Mouse (Mus musculus): ENCODE results near the gene P3h4. TPM values are rescaled to one million over a fixed set of nuclear protein-coding genes. Genes with fewer than 3 reads are reported as not detected.

Gene P3h4
- polyA plus RNA-seq, 1 experiment from 2014 or later = 4.6 TPM

DNA sequence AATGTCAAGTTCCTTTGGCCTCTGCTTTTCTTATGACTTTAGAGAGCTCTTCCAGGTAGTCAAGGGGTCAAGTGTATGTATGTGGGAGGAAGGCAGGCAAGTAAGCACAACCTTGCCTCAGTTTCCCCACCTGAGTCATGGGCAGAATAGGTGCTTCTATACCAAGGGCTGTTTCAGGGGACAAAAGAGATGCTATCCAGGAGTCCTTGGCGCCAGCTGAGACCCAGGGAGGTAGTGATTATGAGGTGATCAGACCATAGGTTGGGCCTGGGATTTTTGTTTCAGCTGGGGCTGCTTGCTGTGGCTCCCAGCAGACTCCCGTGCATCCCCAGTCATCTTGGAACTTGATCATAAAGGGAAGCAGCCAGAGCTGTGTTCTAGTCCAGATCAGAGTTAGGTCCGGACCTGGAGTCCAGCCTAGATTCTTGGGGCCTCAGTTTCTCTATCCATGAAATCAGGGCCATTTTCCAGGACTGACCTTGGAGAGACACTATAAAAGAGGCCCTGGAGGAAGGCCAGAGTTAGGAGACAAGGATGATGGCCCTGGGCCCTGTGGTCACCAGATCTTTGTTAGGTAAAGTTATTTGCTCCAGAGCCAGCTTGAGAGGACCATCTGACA, 10.1 kb downstream of the P3h4 start:
- Histone ChIP-seq H3K36me3 (replicated peaks; ENCODE audit: insufficient read depth, low read length) (no peaks in the 10 kb centered on the region), H3K9me3 (ENCODE audit: low read length) (no peaks in the 10 kb centered on the region), H3K9ac (replicated peaks) (no peak overlapping the region), H3K4me3 (ENCODE audit: low read depth, low read length) (no peak overlapping the region), H3K4me2 (ENCODE audit: low read depth, low read length) (no peak overlapping the region), H3K27me3 (ENCODE audit: insufficient read depth, low read length) (no peaks in the 10 kb centered on the region), H3K4me1 (ENCODE audit: insufficient read depth) (peaks cover 7% of the 10 kb centered on the region), H3K27ac (ENCODE audit: low read depth) (no peak overlapping the region)
- TF ChIP-seq EP300 (IDR thresholded peaks at IDR 0.05; ENCODE audit: low read depth) = no peak
- no peak for TF ChIP-seq CTCF (IDR thresholded peaks at IDR 0.05; ENCODE audit: low read depth)
- ATAC-seq (no peak), DNase-seq (no peak)
- WGBS (ENCODE audit: insufficient replicate concordance) = 77% methylated on average over 3 of the region's 3 CpGs

DNA sequence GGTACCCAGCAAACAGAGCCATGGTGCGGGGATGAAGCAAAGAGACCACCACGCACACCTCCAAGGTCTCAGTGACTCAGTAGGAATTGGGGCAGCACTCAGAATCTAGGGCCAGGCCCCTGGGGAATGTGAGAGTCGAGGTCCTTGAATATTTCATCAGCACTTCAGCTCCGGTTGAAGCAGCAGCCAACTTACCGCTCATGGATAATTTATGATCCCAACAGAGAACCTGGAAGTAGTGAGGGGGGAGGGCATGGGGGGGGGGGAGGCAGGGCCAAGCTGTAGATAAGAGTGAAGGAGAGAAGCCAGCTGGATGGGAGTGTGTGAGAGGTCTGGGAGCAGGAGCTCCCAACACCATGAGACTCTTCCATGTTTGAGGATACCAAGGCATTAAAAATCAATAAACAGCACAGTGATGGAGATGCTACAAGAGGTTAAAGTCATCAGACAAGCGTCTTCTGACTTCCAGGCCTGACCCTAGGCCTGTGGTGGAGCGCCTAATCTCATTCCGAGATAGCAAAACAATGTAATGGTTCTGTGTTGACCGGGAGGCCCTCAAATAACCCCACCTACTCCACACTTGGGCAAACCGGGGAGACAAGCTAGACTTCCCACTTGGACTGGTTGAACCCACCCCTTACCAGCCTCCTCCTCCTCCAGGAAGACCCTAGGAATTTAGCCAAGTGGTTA, 11.0 kb downstream of the P3h4 start:
- H3K4me2 ChIP-seq (ENCODE audit: low read depth, low read length) = no peak overlapping the region
- no peak for ATAC-seq
- WGBS (ENCODE audit: insufficient replicate concordance) = 60% methylated on average over 10 of the region's 10 CpGs
- TF ChIP-seq CTCF (IDR thresholded peaks at IDR 0.05; ENCODE audit: low read depth) (no peak), EP300 (IDR thresholded peaks at IDR 0.05; ENCODE audit: low read depth) (no peak)
- no peak overlapping the region for H3K4me3 ChIP-seq (ENCODE audit: low read depth, low read length)
- no peak overlapping the region for H3K9ac ChIP-seq (replicated peaks)
- H3K4me1 ChIP-seq (ENCODE audit: insufficient read depth) = peaks cover 7% of the 10 kb centered on the region
- no peaks in the 10 kb centered on the region for H3K36me3 ChIP-seq (replicated peaks; ENCODE audit: insufficient read depth, low read length)
- DNase-seq = no peak
- no peak overlapping the region for H3K27ac ChIP-seq (ENCODE audit: low read depth)
- H3K27me3 ChIP-seq (ENCODE audit: insufficient read depth, low read length) = no peaks in the 10 kb centered on the region
- no peaks in the 10 kb centered on the region for H3K9me3 ChIP-seq (ENCODE audit: low read length)

DNA sequence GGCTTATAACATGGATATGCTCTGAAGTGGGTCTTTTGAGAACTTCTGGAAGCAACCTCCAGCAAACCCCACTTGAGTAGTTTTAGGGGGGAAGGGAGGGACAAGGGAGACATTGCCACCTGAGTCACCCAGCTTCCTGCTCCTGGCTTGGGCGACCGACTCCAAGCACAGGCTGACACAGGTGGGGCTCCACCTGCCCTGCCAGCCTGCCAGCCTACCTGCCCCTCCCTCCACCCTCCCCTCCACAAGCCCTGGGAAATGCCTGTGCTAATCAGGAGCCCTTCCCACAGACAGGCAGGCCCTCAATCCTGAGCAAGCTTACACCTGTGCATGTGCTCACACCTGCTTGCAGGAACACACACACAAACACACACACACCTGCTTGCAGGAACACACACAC, 12.0 kb downstream of the P3h4 start:
- H3K9me3 ChIP-seq (ENCODE audit: low read length) = no peaks in the 10 kb centered on the region
- no peak for ATAC-seq
- H3K27me3 ChIP-seq (ENCODE audit: insufficient read depth, low read length) = no peaks in the 10 kb centered on the region
- no peak overlapping the region for H3K4me3 ChIP-seq (ENCODE audit: low read depth, low read length)
- DNase-seq = no peak
- H3K27ac ChIP-seq (ENCODE audit: low read depth) = no peak overlapping the region
- no peak overlapping the region for H3K4me2 ChIP-seq (ENCODE audit: low read depth, low read length)
- no peaks in the 10 kb centered on the region for H3K36me3 ChIP-seq (replicated peaks; ENCODE audit: insufficient read depth, low read length)
- no peak overlapping the region for H3K9ac ChIP-seq (replicated peaks)
- peaks cover 7% of the 10 kb centered on the region for H3K4me1 ChIP-seq (ENCODE audit: insufficient read depth)
- TF ChIP-seq CTCF (IDR thresholded peaks at IDR 0.05; ENCODE audit: low read depth) (no peak), EP300 (IDR thresholded peaks at IDR 0.05; ENCODE audit: low read depth) (no peak)
- 58% methylated on average over 2 of the region's 2 CpGs for WGBS (ENCODE audit: insufficient replicate concordance)

DNA sequence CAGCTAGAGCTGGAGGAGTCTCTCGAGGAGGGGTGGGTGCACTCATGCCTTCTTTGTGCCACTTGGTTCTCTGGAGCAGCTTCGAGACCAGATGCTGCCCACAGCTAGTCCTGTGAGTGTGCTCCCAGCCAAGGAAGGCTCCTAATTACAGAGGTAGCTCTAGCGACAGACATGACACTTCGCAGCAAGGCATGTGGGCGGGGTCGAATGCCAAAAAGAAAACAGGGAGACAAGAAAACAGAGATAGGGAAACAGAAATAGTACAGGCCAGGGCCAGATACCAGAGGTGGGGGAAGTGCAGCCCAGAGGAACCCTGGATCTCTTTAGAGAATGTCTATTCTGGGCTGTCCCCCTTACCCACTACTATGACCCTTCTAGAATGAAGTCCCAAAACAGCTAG, 12.4 kb downstream of the P3h4 start:
- ATAC-seq (no peak), DNase-seq (no peak)
- 22% methylated on average over 6 of the region's 6 CpGs for WGBS (ENCODE audit: insufficient replicate concordance)
- TF ChIP-seq CTCF (IDR thresholded peaks at IDR 0.05; ENCODE audit: low read depth) (no peak), EP300 (IDR thresholded peaks at IDR 0.05; ENCODE audit: low read depth) (no peak)
- Histone ChIP-seq H3K4me3 (ENCODE audit: low read depth, low read length) (no peak overlapping the region), H3K36me3 (replicated peaks; ENCODE audit: insufficient read depth, low read length) (no peaks in the 10 kb centered on the region), H3K27me3 (ENCODE audit: insufficient read depth, low read length) (no peaks in the 10 kb centered on the region), H3K27ac (ENCODE audit: low read depth) (no peak overlapping the region), H3K9ac (replicated peaks) (no peak overlapping the region), H3K9me3 (ENCODE audit: low read length) (no peaks in the 10 kb centered on the region), H3K4me1 (ENCODE audit: insufficient read depth) (peaks cover 7% of the 10 kb centered on the region), H3K4me2 (ENCODE audit: low read depth, low read length) (no peak overlapping the region)

DNA sequence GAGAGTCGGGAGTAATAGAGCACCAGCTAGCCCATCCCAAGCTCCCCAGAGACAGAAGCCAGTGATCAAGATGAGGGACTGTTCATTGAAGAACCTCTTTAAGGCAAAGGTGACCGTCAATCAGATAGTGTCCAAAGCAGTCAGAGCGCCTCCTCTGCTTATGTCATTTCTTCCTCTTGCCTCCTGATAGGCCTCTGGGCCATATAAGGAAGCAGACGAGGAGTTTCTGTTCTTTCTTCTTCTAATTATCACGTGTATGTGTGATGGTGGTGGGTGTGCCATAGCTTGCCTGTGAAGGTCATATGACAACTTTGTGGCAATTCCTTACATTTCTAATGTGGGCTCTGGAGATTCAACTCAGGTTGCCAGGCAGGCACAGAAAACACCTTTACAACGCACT, 13.8 kb downstream of the P3h4 start:
- 49% methylated on average over 6 of the region's 6 CpGs for WGBS (ENCODE audit: insufficient replicate concordance)
- DNase-seq (no peak), ATAC-seq (no peak)
- Histone ChIP-seq H3K4me2 (ENCODE audit: low read depth, low read length) (no peak overlapping the region), H3K4me1 (ENCODE audit: insufficient read depth) (peaks cover 12% of the 10 kb centered on the region), H3K9me3 (ENCODE audit: low read length) (no peaks in the 10 kb centered on the region), H3K27ac (ENCODE audit: low read depth) (no peak overlapping the region), H3K36me3 (replicated peaks; ENCODE audit: insufficient read depth, low read length) (no peaks in the 10 kb centered on the region), H3K9ac (replicated peaks) (no peak overlapping the region), H3K27me3 (ENCODE audit: insufficient read depth, low read length) (no peaks in the 10 kb centered on the region), H3K4me3 (ENCODE audit: low read depth, low read length) (no peak overlapping the region)
- no peak for TF ChIP-seq EP300 (IDR thresholded peaks at IDR 0.05; ENCODE audit: low read depth)
- TF ChIP-seq CTCF (IDR thresholded peaks at IDR 0.05; ENCODE audit: low read depth) = no peak

DNA sequence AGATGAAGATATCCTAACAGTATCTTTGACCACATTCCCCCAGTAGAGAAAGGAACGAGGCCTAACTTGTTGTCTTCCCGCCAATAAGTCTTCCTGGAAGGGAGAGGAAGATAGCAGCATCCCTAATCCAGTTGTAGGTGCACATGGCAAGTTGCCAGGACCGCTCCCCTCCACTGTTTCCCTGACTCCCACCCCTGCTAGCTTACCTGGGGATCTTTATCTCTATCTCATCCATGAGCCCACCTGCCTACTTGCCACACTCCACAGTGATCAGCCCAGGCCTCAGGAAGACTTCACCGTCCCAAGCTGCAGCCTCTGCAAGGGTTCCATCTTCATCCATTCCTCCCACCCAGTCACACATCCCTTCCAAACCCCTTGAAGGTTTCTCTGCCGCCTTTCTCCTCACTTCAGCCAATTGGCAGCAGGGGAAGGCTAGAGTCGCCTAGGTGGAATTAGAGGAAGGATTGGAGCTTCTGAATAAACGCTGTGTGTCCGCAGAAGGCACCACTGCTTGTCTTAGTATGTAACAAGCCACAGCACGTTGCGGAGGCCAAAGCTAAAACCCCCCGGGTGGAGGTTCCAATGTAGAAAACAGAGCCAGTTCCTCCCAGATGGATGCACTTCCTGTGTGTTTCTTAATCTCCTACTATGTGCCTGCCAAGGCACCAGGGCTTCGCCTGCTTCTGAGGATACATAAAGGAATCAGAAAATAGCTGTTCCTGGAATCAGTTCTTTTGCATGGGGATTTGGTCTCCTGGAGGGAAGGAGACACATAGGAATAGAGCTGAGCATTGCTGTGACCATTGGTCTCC, 14.7 kb downstream of the P3h4 start:
- Histone ChIP-seq H3K36me3 (replicated peaks; ENCODE audit: insufficient read depth, low read length) (no peaks in the 10 kb centered on the region), H3K9me3 (ENCODE audit: low read length) (no peaks in the 10 kb centered on the region), H3K4me2 (ENCODE audit: low read depth, low read length) (no peak overlapping the region), H3K4me1 (ENCODE audit: insufficient read depth) (peaks cover 21% of the 10 kb centered on the region), H3K9ac (replicated peaks) (no peak overlapping the region), H3K27ac (ENCODE audit: low read depth) (no peak overlapping the region), H3K4me3 (ENCODE audit: low read depth, low read length) (no peak overlapping the region), H3K27me3 (ENCODE audit: insufficient read depth, low read length) (no peaks in the 10 kb centered on the region)
- no peak for DNase-seq
- WGBS (ENCODE audit: insufficient replicate concordance) = 70% methylated on average over 12 of the region's 12 CpGs
- TF ChIP-seq EP300 (IDR thresholded peaks at IDR 0.05; ENCODE audit: low read depth) = no peak
- TF ChIP-seq CTCF (IDR thresholded peaks at IDR 0.05; ENCODE audit: low read depth) = no peak
- ATAC-seq = no peak

Data from liver, postnatal 0 days (tissue).